Mouse (Mus musculus): ENCODE measurements around the gene Ddi2. TPM values are rescaled to one million over a fixed set of nuclear protein-coding genes. Genes with fewer than 3 reads are reported as not detected.

Gene Ddi2
- polyA plus RNA-seq, 1 experiment from 2014 or later = 21.5 TPM

DNA sequence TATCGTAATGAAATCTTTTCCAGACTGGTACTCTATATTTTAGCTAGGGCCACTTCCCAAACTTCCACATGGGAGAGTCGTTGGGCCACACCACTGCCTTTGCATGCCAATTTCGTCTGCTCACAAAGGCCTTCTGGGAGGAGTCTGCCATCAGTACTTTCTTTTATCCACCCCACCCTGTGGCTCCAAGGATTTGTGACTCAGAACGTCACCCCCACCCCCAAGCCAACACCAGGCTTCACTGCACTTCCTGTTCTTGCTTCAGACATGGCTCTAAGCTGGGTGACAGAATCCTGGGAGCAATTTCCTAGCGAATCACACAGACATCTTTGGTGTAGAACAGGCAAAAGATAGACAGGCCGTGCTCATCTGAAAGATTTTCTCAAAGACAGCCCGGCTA is 41.5 kb downstream of the Ddi2 start:
- DNase-seq (no peak), ATAC-seq (ENCODE audit: insufficient read depth) (no peak)
- Histone ChIP-seq H3K9me3 (ENCODE audit: low read depth, low read length) (no peaks in the 10 kb centered on the region), H3K27ac (ENCODE audit: low read depth) (no peak overlapping the region), H3K27me3 (ENCODE audit: insufficient read depth, low read length) (no peaks in the 10 kb centered on the region), H3K4me1 (ENCODE audit: insufficient read depth) (0 out of 2 replicates have a peak, but pooled peaks cover 3% of the 10 kb centered on the region), H3K4me3 (ENCODE audit: low read depth, low read length) (no peak overlapping the region), H3K36me3 (ENCODE audit: insufficient read depth) (peaks cover 48% of the 10 kb centered on the region), H3K9ac (no peak overlapping the region), H3K4me2 (no peak overlapping the region)
- TF ChIP-seq CTCF (IDR thresholded peaks at IDR 0.05; ENCODE audit: low read depth) = no peak
- WGBS = 51% methylated on average over 7 of the region's 7 CpGs

DNA sequence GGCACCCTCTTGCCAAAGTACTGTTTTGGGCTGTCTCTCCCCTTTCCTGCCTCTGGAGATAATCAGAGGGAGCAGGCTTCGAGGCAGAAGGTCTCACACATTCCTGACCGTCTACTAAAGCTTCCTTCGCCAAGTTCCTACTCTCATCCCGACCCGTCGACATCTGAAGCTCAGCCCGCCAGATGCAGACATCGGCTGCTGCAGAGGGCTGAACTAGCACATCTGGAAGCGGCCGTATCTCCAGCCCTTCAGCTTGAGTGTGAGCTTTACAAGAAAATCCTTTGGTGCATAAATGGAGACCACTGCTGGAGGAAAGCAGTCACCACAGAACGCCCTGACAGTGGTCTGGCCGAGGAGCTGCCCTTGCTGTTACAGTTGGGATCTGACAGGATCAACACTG is 42.3 kb downstream of the Ddi2 start:
- Histone ChIP-seq H3K9ac (no peak overlapping the region), H3K27me3 (ENCODE audit: insufficient read depth, low read length) (no peaks in the 10 kb centered on the region), H3K9me3 (ENCODE audit: low read depth, low read length) (no peaks in the 10 kb centered on the region), H3K36me3 (ENCODE audit: insufficient read depth) (peaks cover 40% of the 10 kb centered on the region), H3K27ac (ENCODE audit: low read depth) (peak overlapping the region; percentile 39; the same call in 1 of the 2 replicates), H3K4me1 (ENCODE audit: insufficient read depth) (0 out of 2 replicates have a peak, but pooled peaks cover 3% of the 10 kb centered on the region), H3K4me3 (ENCODE audit: low read depth, low read length) (no peak overlapping the region), H3K4me2 (no peak overlapping the region)
- DNase-seq (peak; percentile 68), ATAC-seq (ENCODE audit: insufficient read depth) (peak; percentile 51; the same call in 1 of the 2 replicates)
- 41% methylated on average over 12 of the region's 12 CpGs for WGBS
- TF ChIP-seq CTCF (IDR thresholded peaks at IDR 0.05; ENCODE audit: low read depth) = no peak

DNA sequence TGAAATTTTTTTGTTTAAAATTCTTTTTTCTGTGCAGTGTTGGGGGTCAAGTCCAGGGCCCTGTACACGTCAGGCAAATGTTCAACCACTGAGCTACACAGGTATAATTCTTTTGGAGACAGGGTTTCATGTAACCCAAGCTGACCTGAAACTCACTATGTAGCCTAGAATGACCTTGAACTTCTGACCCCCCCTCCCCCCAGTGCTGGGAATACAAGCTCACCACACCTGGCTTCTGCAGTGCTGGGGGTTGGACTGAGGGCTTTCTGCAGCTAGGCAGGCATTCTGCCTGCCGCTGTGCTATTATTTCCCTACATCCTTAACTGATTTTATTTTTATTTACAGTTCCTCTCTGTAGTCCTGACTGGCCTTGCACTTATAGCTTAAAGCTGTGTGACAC is 44.2 kb downstream of the Ddi2 start:
- Histone ChIP-seq H3K9ac (no peak overlapping the region), H3K4me1 (ENCODE audit: insufficient read depth) (0 out of 2 replicates have a peak, but pooled peaks cover 3% of the 10 kb centered on the region), H3K4me3 (ENCODE audit: low read depth, low read length) (no peak overlapping the region), H3K36me3 (ENCODE audit: insufficient read depth) (peaks cover 21% of the 10 kb centered on the region), H3K27ac (ENCODE audit: low read depth) (no peak overlapping the region), H3K9me3 (ENCODE audit: low read depth, low read length) (no peaks in the 10 kb centered on the region), H3K4me2 (no peak overlapping the region), H3K27me3 (ENCODE audit: insufficient read depth, low read length) (no peaks in the 10 kb centered on the region)
- 85% methylated on average over 2 of the region's 2 CpGs for WGBS
- ATAC-seq (ENCODE audit: insufficient read depth) (no peak), DNase-seq (no peak)
- TF ChIP-seq CTCF (IDR thresholded peaks at IDR 0.05; ENCODE audit: low read depth) = no peak

DNA sequence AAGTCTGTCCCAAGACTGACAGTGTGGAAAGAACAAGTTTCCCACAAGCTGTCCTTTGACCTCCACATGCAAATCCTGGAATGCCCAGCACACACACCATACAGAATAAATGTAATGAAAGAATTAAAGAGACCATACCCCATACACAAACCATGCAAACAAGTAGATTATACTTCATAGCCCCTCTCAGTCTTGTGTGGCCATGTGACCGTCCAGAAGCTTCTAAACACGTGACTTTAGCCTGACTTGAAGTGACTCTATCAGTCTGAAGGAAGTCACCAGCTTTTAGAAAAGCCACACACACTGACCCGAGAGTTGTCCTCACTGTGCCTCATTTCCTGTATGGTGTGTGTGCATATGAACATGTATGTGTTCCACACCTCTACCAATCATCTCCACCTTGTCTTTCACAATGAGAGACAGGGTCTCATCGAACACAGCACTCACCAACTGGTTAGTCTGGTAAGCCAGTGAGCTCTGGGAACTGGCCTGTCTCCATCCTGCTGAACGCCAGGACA is 46.7 kb downstream of the Ddi2 start:
- Histone ChIP-seq H3K4me1 (ENCODE audit: insufficient read depth) (no peaks in the 10 kb centered on the region), H3K36me3 (ENCODE audit: insufficient read depth) (no peaks in the 10 kb centered on the region), H3K9ac (no peak overlapping the region), H3K4me2 (no peak overlapping the region), H3K27me3 (ENCODE audit: insufficient read depth, low read length) (no peaks in the 10 kb centered on the region), H3K27ac (ENCODE audit: low read depth) (no peak overlapping the region), H3K9me3 (ENCODE audit: low read depth, low read length) (no peaks in the 10 kb centered on the region), H3K4me3 (ENCODE audit: low read depth, low read length) (no peak overlapping the region)
- no peak for TF ChIP-seq CTCF (IDR thresholded peaks at IDR 0.05; ENCODE audit: low read depth)
- ATAC-seq (ENCODE audit: insufficient read depth) (no peak), DNase-seq (no peak)
- WGBS = 73% methylated on average over 5 of the region's 5 CpGs

DNA sequence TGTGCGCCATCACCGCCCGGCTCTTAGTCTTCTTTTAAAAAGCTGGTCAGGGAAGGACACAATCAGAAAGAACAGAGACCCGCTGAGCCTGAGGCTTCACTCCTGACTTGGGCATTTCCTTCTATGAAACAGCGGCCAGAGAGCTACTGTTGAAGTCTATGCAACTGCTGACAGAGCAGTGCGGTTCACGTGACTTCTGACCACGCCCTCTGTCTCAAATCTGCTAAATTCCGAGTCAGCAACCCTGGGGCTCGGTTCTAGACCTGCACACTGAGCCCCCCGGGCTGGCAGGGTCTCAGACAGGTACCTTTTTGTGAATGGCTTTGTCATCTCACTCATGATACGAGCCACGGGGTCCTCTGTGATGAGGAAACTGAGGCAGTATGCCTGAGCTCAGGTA is 50.9 kb downstream of the Ddi2 start:
- no peak for TF ChIP-seq CTCF (IDR thresholded peaks at IDR 0.05; ENCODE audit: low read depth)
- DNase-seq (peak; percentile 36), ATAC-seq (ENCODE audit: insufficient read depth) (no peak)
- H3K4me2 ChIP-seq = no peak overlapping the region
- WGBS = 72% methylated on average over 13 of the region's 13 CpGs
- no peaks in the 10 kb centered on the region for H3K9me3 ChIP-seq (ENCODE audit: low read depth, low read length)
- H3K36me3 ChIP-seq (ENCODE audit: insufficient read depth) = no peaks in the 10 kb centered on the region
- no peak overlapping the region for H3K4me3 ChIP-seq (ENCODE audit: low read depth, low read length)
- H3K4me1 ChIP-seq (ENCODE audit: insufficient read depth) = no peaks in the 10 kb centered on the region
- no peaks in the 10 kb centered on the region for H3K27me3 ChIP-seq (ENCODE audit: insufficient read depth, low read length)
- H3K27ac ChIP-seq (ENCODE audit: low read depth) = no peak overlapping the region
- no peak overlapping the region for H3K9ac ChIP-seq

DNA sequence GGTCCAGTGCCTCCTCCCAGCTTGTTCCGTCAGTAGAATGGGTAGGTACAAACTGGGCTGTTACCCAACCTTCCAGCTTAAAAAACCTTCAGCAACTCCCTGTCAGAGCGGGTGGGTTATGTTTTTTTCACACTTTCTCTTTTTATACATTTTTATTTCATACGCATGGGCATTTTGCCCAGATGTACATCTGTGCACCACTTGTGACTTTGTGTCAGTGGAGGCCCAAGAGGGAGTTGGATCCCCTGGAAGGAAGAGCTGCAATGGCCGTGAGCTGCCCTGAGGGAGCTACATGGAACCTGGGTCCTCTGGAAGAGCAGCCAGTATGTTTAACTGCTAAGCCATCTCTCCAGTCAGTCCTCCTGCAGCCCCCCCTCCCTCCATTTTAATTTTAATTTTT is 51.8 kb downstream of the Ddi2 start:
- Histone ChIP-seq H3K4me3 (ENCODE audit: low read depth, low read length) (no peak overlapping the region), H3K9me3 (ENCODE audit: low read depth, low read length) (no peaks in the 10 kb centered on the region), H3K27ac (ENCODE audit: low read depth) (0 out of 2 replicates have a peak overlapping the region, but pooled peaks have one; percentile 33), H3K9ac (no peak overlapping the region), H3K4me1 (ENCODE audit: insufficient read depth) (no peaks in the 10 kb centered on the region), H3K27me3 (ENCODE audit: insufficient read depth, low read length) (no peaks in the 10 kb centered on the region), H3K4me2 (no peak overlapping the region), H3K36me3 (ENCODE audit: insufficient read depth) (no peaks in the 10 kb centered on the region)
- no peak for TF ChIP-seq CTCF (IDR thresholded peaks at IDR 0.05; ENCODE audit: low read depth)
- ATAC-seq (ENCODE audit: insufficient read depth) (peak; percentile 80), DNase-seq (peak; percentile 92)
- WGBS = 32% methylated on average over 4 of the region's 4 CpGs

- no peak overlapping the region for H3K27ac ChIP-seq (ENCODE audit: low read depth)
- H3K9ac ChIP-seq = no peak overlapping the region
- H3K4me1 ChIP-seq (ENCODE audit: insufficient read depth) = no peaks in the 10 kb centered on the region
- H3K4me3 ChIP-seq (ENCODE audit: low read depth, low read length) = no peak overlapping the region
- 72% methylated on average over 18 of the region's 18 CpGs for WGBS
- no peaks in the 10 kb centered on the region for H3K27me3 ChIP-seq (ENCODE audit: insufficient read depth, low read length)
- ATAC-seq (ENCODE audit: insufficient read depth) (no peak), DNase-seq (peak; percentile 54)
- H3K36me3 ChIP-seq (ENCODE audit: insufficient read depth) = no peaks in the 10 kb centered on the region
- TF ChIP-seq CTCF (IDR thresholded peaks at IDR 0.05; ENCODE audit: low read depth) = no peak
- no peak overlapping the region for H3K4me2 ChIP-seq
- H3K9me3 ChIP-seq (ENCODE audit: low read depth, low read length) = no peaks in the 10 kb centered on the region
These were observed 53.1 kb downstream of the Ddi2 start for GRCm38 (mm10) chr4:141669898-141670712.

Measured in lung, embryonic 14.5 days (tissue).